Mouse (Mus musculus): ENCODE measurements around the gene 1700037H04Rik.
A peak's percentile ranks its signal among the peaks of the same experiment; 100 is the strongest.
"Not testable (repeated sequence)": the region's sequence is repeated elsewhere in the genome, so short reads cannot be mapped to it uniquely, and the experiment has no call there.

1700037H04Rik gene

DNA sequence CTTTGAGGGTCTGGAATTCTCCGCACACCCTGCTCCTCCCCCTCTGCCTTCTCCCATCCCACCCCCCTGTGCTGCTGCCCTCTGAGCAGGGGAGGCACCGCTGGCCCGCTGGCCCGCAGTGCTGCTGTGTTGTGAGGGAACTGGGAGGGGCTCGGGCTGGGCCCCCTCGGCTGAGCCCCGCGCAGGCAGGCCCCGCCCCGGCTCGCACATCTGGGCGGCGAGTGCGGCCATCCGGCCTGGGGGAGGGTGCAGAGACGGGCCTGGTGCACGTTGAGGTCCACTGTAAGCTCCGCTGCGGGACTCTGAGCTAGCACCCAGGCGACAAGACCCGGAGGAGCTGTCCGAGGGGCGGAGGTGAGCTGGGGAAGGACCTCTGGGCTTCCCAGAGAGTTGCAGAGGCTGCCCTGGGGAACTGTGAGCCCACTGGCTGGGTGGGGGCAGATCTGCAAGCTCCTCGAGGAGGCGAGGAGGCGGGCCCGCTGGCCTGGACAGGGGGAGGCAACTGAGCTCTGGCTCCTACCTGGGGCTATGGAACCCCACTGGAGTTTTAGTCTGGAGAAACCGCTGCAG, 32.6 kb downstream of the 1700037H04Rik start, which contains the start of gene Hspa12b:
Gene Hspa12b (plus strand): TSS at position 120 of the 570 bp plus-strand sequence.
- peak; percentile 67 for DNase-seq (ENCODE audit: low spot score)

DNA sequence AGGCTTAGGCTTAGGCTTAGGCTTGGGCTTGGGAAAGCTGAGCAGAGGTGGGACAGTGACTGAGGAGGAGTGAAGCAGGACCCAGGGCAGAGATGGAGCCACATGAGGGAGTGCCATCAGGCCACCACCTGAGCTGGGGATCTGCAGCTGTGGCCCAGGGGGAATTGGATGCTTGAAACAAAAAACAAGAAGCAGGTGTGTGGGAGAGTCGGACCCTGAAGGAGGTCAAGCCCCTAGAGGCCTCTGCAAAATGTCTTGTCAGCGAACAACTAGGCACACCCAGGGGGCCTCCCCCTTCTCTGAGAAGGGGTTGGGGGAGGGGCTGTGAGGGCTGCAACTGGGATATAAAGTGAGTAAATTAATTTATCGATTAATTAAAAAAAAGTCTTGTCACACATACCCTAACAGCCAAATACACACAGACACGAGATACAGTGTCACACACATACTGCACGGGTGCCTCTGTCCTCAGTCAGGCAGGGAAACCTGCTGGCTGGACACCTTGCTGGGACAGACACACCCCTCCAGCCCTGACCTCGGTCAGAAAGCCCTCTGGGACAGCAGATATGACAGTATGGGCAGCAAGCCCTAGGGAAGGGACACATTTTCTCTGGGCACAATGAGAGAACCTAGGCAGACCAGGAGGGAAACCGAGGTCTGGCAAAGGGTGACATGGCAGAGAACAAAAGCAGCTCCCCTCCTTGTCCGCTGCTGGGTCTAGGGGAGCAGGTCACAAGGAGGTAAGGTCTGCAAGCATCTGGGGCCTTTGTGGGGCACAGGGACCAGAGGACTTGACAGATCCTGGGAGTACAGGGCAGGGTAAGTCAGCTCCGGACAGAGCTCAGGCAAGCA, 33.7 kb downstream of the 1700037H04Rik start:
- DNase-seq (ENCODE audit: low spot score): no peak

DNA sequence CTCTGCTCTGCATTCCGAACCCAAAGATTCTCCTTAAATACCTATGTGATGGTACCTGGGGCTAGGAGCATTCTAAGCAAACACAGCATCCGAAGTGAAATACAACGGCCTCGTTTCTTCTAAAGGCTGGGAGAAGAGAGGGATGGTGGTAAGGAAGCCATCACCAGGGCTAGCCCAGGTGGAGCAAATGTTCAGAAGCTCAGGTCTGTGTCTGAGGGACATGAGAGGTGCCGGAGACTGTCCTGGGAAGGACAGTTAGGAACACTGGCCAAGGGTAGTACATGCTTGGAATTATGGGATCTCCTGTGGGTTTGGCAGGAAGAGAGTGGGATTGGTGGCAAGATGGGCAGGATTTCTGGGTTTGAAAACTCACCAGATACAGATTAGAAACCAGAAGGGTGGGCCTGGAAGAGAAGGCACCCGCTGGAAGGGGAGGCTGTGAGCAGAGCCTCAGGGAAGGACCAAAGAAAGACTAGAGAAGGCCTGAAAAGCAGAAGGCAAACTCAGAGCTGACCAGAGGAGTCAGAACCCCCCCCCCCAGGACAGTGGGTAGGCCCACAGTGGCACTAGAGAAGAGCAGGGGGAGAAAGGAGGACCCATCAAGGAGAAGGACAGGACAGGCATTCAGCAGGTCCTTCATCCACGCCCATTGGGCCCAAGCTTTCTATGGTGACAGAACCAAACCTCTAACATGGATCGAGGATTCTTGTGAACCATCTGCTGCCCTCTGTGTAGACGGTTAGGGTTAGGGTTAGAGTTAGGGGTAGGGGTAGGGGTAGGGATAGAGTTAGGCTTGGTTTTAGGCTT, 34.5 kb downstream of the 1700037H04Rik start:
- no peak for DNase-seq (ENCODE audit: low spot score)

DNA sequence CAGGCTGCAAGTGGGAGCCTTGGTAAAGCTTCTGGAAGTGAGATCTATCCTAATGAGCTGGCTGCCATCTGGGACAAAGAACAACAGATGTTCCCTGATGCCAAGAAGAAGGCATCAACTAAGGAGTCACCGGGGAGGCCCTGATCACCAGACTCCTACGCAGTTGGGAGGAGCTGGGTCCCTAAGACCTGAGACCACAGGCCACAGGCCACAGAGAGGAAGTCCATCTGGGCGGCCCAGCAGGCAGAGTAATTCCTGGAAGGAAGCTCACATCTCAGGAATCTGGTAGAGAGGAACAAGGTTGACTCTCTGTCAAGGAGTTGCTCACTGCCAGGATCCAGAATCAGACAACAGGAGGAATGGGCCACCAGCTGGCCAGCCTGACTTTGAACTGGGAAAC, 35.7 kb downstream of the 1700037H04Rik start:
- no peak for DNase-seq (ENCODE audit: low spot score)

GRCm38 (mm10) chr2:131118968-131119574, 40.8 kb downstream of the 1700037H04Rik start:
- DNase-seq (ENCODE audit: low spot score): no peak

GRCm38 (mm10) chr2:131105989-131106388, 53.9 kb downstream of the 1700037H04Rik start:
- DNase-seq (ENCODE audit: low spot score): no peak

GRCm38 (mm10) chr2:131105061-131105460, 54.8 kb downstream of the 1700037H04Rik start:
- not testable (repeated sequence) for DNase-seq (ENCODE audit: low spot score)

GRCm38 (mm10) chr2:131104021-131104420, 55.9 kb downstream of the 1700037H04Rik start:
- DNase-seq (ENCODE audit: low spot score): no peak

GRCm38 (mm10) chr2:131101530-131101929, 58.4 kb downstream of the 1700037H04Rik start:
- no peak for DNase-seq (ENCODE audit: low spot score)

GRCm38 (mm10) chr2:131097087-131097486, 62.8 kb downstream of the 1700037H04Rik start:
- no peak for DNase-seq (ENCODE audit: low spot score)

All from ovary, postnatal 36 days (tissue).